Mouse (Mus musculus) gastrocnemius, postnatal 10 days (tissue): ENCODE data around the gene Rplp2. TPM values are rescaled to one million over a fixed set of nuclear protein-coding genes. Genes with fewer than 3 reads are reported as not detected.

Experiments
- DNase-seq: peaks from one replicate; pipeline ENCODE4 v3.0.0; 2021; ENCODE audit warnings: mixed read lengths
- total RNA-seq, 2 experiments: library from RNA; stranded (reverse); gene quantifications; 2 replicates each; pipeline ENCODE4 v1.2.3; 2021

Rplp2 gene
- total RNA-seq, 2 experiments from 2014 or later = 886 to 1,008 TPM

- DNase-seq = no peak
Measured at GRCm38 (mm10) chr7:141430585-141431240, 16.5 kb upstream of the Rplp2 start.

GRCm38 (mm10) chr7:141431434-141432185, 15.6 kb upstream of the Rplp2 start:
- no peak for DNase-seq

- DNase-seq = peak; percentile 45
Measured at GRCm38 (mm10) chr7:141432186-141432611, 15.0 kb upstream of the Rplp2 start.

GRCm38 (mm10) chr7:141432741-141433516, 14.2 kb upstream of the Rplp2 start:
- DNase-seq = no peak

GRCm38 (mm10) chr7:141433517-141434400, 13.4 kb upstream of the Rplp2 start:
- no peak for DNase-seq

- no peak for DNase-seq
Measured at GRCm38 (mm10) chr7:141434464-141434863, 12.7 kb upstream of the Rplp2 start.

GRCm38 (mm10) chr7:141435129-141435855, 11.9 kb upstream of the Rplp2 start:
- DNase-seq = peak; percentile 53

- no peak for DNase-seq
Measured at GRCm38 (mm10) chr7:141435856-141436522, 11.2 kb upstream of the Rplp2 start.

GRCm38 (mm10) chr7:141436523-141436892, 10.7 kb upstream of the Rplp2 start:
- DNase-seq = no peak

- DNase-seq = peak; percentile 83
Measured at GRCm38 (mm10) chr7:141437178-141438120, 9.7 kb upstream of the Rplp2 start, which contains the start of gene Slc25a22. Gene Slc25a22 (minus strand): TSS chr7:141437892.

GRCm38 (mm10) chr7:141438201-141438968, 8.8 kb upstream of the Rplp2 start:
- no peak for DNase-seq

- DNase-seq = no peak
Measured at GRCm38 (mm10) chr7:141439140-141439679, 8.0 kb upstream of the Rplp2 start.

- no peak for DNase-seq
Measured at GRCm38 (mm10) chr7:141439811-141440210, 7.4 kb upstream of the Rplp2 start.

GRCm38 (mm10) chr7:141440613-141441012, 6.6 kb upstream of the Rplp2 start:
- DNase-seq = peak; percentile 71

- DNase-seq = no peak
Measured at GRCm38 (mm10) chr7:141441460-141441859, 5.7 kb upstream of the Rplp2 start.

- no peak for DNase-seq
Measured at GRCm38 (mm10) chr7:141442199-141442598, 5.0 kb upstream of the Rplp2 start.

- no peak for DNase-seq
Measured at GRCm38 (mm10) chr7:141443081-141443821, 3.9 kb upstream of the Rplp2 start.
